Mouse (Mus musculus) midbrain, embryonic 14.5 days (tissue): ENCODE data around the gene Tldc1. TPM values are rescaled to one million over a fixed set of nuclear protein-coding genes. Genes with fewer than 3 reads are reported as not detected.
A peak's percentile ranks its signal among the peaks of the same experiment; 100 is the strongest.

Experiments
- ATAC-seq: fragments of 200-750 bp; cut with Nextera tagmentation; 2 replicates; pipeline ENCODE4 v1.8.0; 2017; ENCODE audit warnings: moderate number of reproducible peaks, moderate library complexity; ENCODE audit not compliant: low FRiP score, low TSS enrichment
- DNase-seq: peaks from one replicate; pipeline ENCODE4 v3.0.0-alpha.2; 2015
- H3K27ac ChIP-seq: fragments of 300-500 bp; sonication (generic); replicated peaks from 2 replicates; pipeline ENCODE4 v1.5.1; 2014; ENCODE audit warnings: mild to moderate bottlenecking, low read depth, low read length, moderate library complexity
- H3K27me3 ChIP-seq: fragments of 300-500 bp; sonication (generic); 2 replicates; pipeline ENCODE4 v1.6.1; 2014; ENCODE audit warnings: low read length, control low read depth, mixed read lengths; ENCODE audit not compliant: control insufficient read depth, insufficient read depth
- H3K36me3 ChIP-seq: fragments of 300-500 bp; sonication (generic); 2 replicates; pipeline ENCODE4 v1.6.1; 2014; ENCODE audit warnings: low read length, control low read depth; ENCODE audit not compliant: control insufficient read depth, insufficient read depth
- H3K4me1 ChIP-seq: fragments of 300-500 bp; sonication (generic); 2 replicates; pipeline ENCODE4 v1.6.1; 2014; ENCODE audit warnings: mild to moderate bottlenecking, antibody characterized with exemption, low read length, control low read depth; ENCODE audit not compliant: control insufficient read depth, insufficient read depth
- H3K4me2 ChIP-seq: fragments of 300-500 bp; sonication (generic); 2 replicates; pipeline ENCODE4 v1.6.1; 2014; ENCODE audit warnings: mild to moderate bottlenecking, low read length, moderate library complexity
- H3K4me3 ChIP-seq: fragments of 300-500 bp; sonication (generic); replicated peaks from 2 replicates; pipeline ENCODE4 v1.5.1; 2014; ENCODE audit warnings: low read depth, low read length
- H3K9ac ChIP-seq: fragments of 300-500 bp; sonication (generic); replicated peaks from 2 replicates; pipeline ENCODE4 v1.6.1; 2014; ENCODE audit warnings: mild to moderate bottlenecking, low read length, moderate library complexity
- H3K9me3 ChIP-seq: fragments of 300-500 bp; sonication (generic); 2 replicates; pipeline ENCODE4 v1.6.1; 2016; ENCODE audit warnings: low read length, control low read depth, mixed read lengths; ENCODE audit not compliant: control insufficient read depth
- WGBS: fragments of 180-500 bp; shearing (Covaris S2); extraction: QIAGEN DNeasy Blood & Tissue Kit; methylation state at CpG from one replicate; pipeline ENCODE4 v1.1.7; 2014; 5-methylcytosine and 5-hydroxymethylcytosine counted together
- polyA plus RNA-seq: library from polyadenylated mRNA; unstranded; fragments of >200 nt; fragmentation: Nextera tagmentation; extraction: Ambion mirVana; gene quantifications from 2 replicates; pipeline ENCODE4 v1.2.1, GENCODE M21; 2014

Tldc1 gene
- polyA plus RNA-seq, 1 experiment from 2014 or later = 5.8 TPM

DNA sequence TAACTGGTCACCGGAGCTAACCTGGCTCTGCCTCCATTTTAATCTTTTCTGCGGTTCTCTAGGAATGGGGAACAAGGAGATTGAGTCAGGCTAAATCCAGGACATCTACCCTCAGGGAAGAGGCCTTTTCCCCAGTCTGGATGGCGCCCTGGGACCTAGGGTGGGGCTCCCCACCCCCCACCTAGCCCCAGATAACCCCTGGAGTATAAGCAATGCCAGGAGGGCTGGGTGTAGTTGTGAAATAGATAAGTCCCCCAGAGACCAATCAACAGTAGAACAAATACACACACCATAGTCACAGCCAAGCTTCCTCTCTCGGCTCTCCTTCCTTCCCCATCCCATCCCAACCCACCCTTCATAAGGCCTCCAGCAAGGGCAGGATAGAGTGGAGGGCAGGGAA is 29.5 kb upstream of the Tldc1 start:
- H3K4me3 ChIP-seq = no peak overlapping the region
- 89% methylated on average over 4 of the region's 4 CpGs for WGBS
- peaks cover 22% of the 10 kb centered on the region for H3K4me1 ChIP-seq
- ATAC-seq (no peak), DNase-seq (no peak)
- no peak overlapping the region for H3K4me2 ChIP-seq
- H3K27me3 ChIP-seq = no peaks in the 10 kb centered on the region
- H3K9ac ChIP-seq = no peak overlapping the region
- H3K9me3 ChIP-seq = no peaks in the 10 kb centered on the region
- no peak overlapping the region for H3K27ac ChIP-seq
- peaks cover 14% of the 10 kb centered on the region for H3K36me3 ChIP-seq

DNA sequence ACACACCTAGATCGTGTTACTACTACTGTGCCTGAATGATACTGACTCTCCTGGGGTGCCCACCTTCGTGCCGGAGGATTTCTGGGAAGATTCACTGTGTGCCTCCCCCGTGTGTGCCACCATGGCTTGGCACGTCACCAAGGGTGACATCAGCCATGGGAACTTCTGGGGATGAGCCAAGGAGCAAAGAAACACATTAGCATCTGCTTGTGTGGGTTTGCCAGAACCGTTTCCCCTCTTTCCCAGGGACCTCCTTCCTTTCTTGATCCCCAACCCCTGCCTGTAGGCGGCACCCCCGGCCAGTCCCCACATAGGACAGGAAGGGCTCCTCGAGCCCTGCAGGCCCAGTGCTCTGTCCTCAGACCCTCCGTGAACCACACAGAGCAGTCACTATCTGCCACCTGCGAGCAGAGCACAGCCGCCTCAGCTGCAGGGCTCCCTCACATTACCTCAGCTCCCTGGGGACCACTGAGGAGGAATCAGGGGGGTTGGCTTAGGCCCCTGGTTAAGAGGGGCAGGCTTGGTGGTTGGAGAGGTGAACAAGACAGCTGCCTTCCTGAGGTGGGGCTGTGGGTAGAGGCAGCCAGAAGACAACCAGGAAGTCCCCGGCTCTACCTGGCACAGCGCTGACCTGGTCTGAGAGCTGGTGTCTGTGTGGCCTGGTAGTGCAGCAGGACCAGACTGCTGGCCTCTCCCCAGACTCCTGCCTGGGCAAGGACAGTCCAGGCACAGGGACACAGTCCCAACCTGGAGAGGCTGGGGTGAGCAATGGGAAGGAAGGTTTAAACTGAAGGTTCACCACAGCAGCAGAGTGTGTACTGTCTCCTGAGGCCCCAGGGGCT is 28.4 kb upstream of the Tldc1 start:
- Histone ChIP-seq H3K27ac (no peak overlapping the region), H3K9ac (no peak overlapping the region), H3K4me3 (no peak overlapping the region), H3K4me2 (no peak overlapping the region), H3K27me3 (no peaks in the 10 kb centered on the region), H3K4me1 (peaks cover 22% of the 10 kb centered on the region), H3K36me3 (peaks cover 14% of the 10 kb centered on the region), H3K9me3 (no peaks in the 10 kb centered on the region)
- DNase-seq (peak; percentile 68), ATAC-seq (peak; percentile 19; the same call in 1 of the 2 replicates)
- 69% methylated on average over 14 of the region's 14 CpGs for WGBS

- Histone ChIP-seq H3K27me3 (no peaks in the 10 kb centered on the region), H3K4me3 (no peak overlapping the region), H3K9ac (no peak overlapping the region), H3K36me3 (peaks cover 14% of the 10 kb centered on the region), H3K9me3 (no peaks in the 10 kb centered on the region), H3K4me2 (no peak overlapping the region), H3K4me1 (peaks cover 22% of the 10 kb centered on the region), H3K27ac (no peak overlapping the region)
- DNase-seq (no peak), ATAC-seq (no peak)
- 62% methylated on average over 8 of the region's 8 CpGs for WGBS
These were observed 27.1 kb upstream of the Tldc1 start for GRCm38 (mm10) chr8:119805275-119805674.

GRCm38 (mm10) chr8:119802592-119802991 is 24.4 kb upstream of the Tldc1 start:
- ATAC-seq = no peak
- peaks cover 28% of the 10 kb centered on the region for H3K4me1 ChIP-seq
- 93% methylated on average over 1 of the region's 1 CpGs for WGBS

DNA sequence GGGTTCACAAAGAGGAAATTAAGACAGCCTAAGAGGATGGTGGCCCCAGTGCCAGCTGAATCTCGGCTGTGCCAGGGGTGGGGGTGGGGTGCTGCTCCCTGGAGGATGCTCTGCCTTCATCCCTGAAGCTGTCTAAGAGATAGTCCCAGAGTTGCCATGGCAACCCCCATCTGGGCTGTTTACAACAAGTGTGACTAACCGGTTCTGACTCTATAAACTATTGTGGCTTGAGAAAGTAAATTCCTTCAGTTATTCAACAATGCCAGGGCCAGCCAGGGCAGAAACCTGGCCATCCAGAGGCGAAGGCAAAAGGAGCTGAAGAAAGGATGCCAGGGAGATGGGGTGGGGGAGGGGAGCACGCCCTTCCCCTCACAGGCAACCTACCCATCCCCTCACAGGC is 23.0 kb upstream of the Tldc1 start:
- ATAC-seq = 0 out of 2 replicates have a peak, but pooled peaks have one; percentile 48
- H3K9me3 ChIP-seq = no peaks in the 10 kb centered on the region
- H3K36me3 ChIP-seq = no peaks in the 10 kb centered on the region
- H3K9ac ChIP-seq = no peak overlapping the region
- DNase-seq = peak; percentile 87
- H3K4me1 ChIP-seq = peaks cover 28% of the 10 kb centered on the region
- no peak overlapping the region for H3K4me2 ChIP-seq
- WGBS = 1% methylated on average over 3 of the region's 4 CpGs
- H3K4me3 ChIP-seq = no peak overlapping the region
- H3K27me3 ChIP-seq = no peaks in the 10 kb centered on the region
- peak overlapping the region; percentile 66 for H3K27ac ChIP-seq

More at GRCm38 (mm10) chr8:119802592-119802991, 24.4 kb upstream of the Tldc1 start:
- H3K36me3 ChIP-seq = no peaks in the 10 kb centered on the region
- no peaks in the 10 kb centered on the region for H3K27me3 ChIP-seq
- no peak overlapping the region for H3K4me2 ChIP-seq
- no peak overlapping the region for H3K9ac ChIP-seq
- H3K4me3 ChIP-seq = no peak overlapping the region
- no peaks in the 10 kb centered on the region for H3K9me3 ChIP-seq
- no peak overlapping the region for H3K27ac ChIP-seq
- no peak for DNase-seq

GRCm38 (mm10) chr8:119798965-119799264 is 20.7 kb upstream of the Tldc1 start:
- Histone ChIP-seq H3K4me1 (peaks cover 28% of the 10 kb centered on the region), H3K4me3 (no peak overlapping the region), H3K36me3 (no peaks in the 10 kb centered on the region), H3K27me3 (no peaks in the 10 kb centered on the region), H3K4me2 (no peak overlapping the region), H3K9me3 (no peaks in the 10 kb centered on the region), H3K27ac (peak overlapping the region; percentile 79), H3K9ac (no peak overlapping the region)
- 50% methylated on average over 2 of the region's 2 CpGs for WGBS
- DNase-seq (no peak), ATAC-seq (no peak)

DNA sequence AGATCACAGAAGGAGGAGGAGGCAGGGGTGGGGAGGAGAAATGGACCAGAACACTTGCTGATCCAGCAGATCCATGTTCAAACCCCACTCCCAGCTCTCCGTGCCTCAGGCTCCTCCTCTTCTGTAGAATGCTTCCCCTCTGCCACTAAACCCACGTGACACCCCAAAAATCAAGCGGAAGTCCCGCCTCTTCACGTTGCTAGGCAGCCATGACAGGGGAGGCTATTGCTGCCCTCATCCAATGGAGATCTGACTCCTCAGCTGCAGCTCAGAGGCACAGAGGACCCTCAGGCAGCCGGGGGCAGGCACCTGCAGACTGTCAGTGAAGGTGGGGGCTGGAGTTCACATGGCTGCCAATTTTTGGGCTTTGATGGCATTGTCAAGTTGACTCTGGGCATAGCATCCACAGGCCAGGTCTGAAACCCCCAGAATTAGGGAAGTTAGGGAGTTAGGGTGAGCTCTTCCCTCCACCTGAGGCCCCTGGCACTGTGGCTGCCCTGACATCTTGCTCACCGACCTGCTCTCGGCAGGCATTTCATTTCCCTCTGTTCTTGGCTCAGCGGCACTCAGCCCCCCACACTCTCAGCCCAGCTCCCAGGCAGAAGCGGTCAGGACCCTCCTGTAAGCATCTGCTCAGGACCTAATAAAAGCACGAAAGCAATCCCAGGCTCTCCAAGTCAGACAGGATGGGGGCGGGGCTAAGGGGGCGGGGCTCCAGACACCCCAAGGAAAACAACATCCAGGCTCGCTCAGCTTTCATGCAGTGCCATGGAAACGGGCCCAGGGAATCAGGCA is 20.2 kb upstream of the Tldc1 start:
- peak; percentile 81 for DNase-seq
- H3K4me1 ChIP-seq = peaks cover 28% of the 10 kb centered on the region
- ATAC-seq = peak; percentile 65
- H3K27ac ChIP-seq = peak overlapping the region; percentile 79
- H3K9me3 ChIP-seq = no peaks in the 10 kb centered on the region
- 6% methylated on average over 15 of the region's 15 CpGs for WGBS
- no peaks in the 10 kb centered on the region for H3K36me3 ChIP-seq
- H3K27me3 ChIP-seq = no peaks in the 10 kb centered on the region
- H3K4me2 ChIP-seq = peak overlapping the region; percentile 34
- no peak overlapping the region for H3K9ac ChIP-seq
- no peak overlapping the region for H3K4me3 ChIP-seq

DNA sequence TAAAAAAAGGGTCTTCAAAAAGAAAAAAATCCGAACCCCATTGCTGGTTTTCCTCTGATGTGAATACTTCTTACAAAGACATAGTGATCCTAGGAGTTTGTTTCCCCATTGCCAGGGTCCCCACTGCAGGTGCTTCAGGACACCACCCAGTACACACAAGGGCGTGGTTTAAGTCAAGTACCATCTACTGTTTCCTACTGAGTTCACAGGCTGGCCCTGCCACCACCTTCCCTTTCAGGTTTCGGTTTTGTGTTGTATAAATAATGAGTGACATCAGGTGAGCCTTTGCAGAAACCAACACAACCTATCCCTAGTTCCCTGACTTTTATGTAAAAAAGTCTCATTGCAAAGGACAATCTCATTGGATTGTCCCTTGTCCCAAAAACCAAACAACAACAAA is 17.4 kb upstream of the Tldc1 start:
- no peak overlapping the region for H3K4me3 ChIP-seq
- peaks cover 37% of the 10 kb centered on the region for H3K4me1 ChIP-seq
- WGBS = 90% methylated on average over 3 of the region's 3 CpGs
- no peaks in the 10 kb centered on the region for H3K27me3 ChIP-seq
- H3K27ac ChIP-seq = no peak overlapping the region
- no peak overlapping the region for H3K4me2 ChIP-seq
- H3K9ac ChIP-seq = no peak overlapping the region
- H3K9me3 ChIP-seq = no peaks in the 10 kb centered on the region
- no peaks in the 10 kb centered on the region for H3K36me3 ChIP-seq
- ATAC-seq (no peak), DNase-seq (no peak)
